Mouse (Mus musculus) c-Kit-negative CD71-positive TER-119-positive erythroid progenitor cells, embryonic 14.5 days (primary cell): ENCODE data around the gene Cd2.

ENCODE experiments used
- DNase-seq: peaks from one replicate; pipeline ENCODE4 v3.0.0-alpha.2; 2013; ENCODE audit warnings: low read depth, low spot score

The Cd2 gene

GRCm38 (mm10) chr3:101293571-101294135, 5.9 kb upstream of the Cd2 start:
- no peak for DNase-seq

- DNase-seq: no peak
These were observed 4.9 kb upstream of the Cd2 start for GRCm38 (mm10) chr3:101292611-101293010.

GRCm38 (mm10) chr3:101290587-101291520, 3.1 kb upstream of the Cd2 start:
- no peak for DNase-seq

- DNase-seq: no peak
These were observed 2.3 kb upstream of the Cd2 start for GRCm38 (mm10) chr3:101290036-101290435.

GRCm38 (mm10) chr3:101289406-101289805, 1.7 kb upstream of the Cd2 start:
- no peak for DNase-seq

- no peak for DNase-seq
These were observed 1.1 kb downstream of the Cd2 start for GRCm38 (mm10) chr3:101286336-101287325.

GRCm38 (mm10) chr3:101285851-101286250, 1.9 kb downstream of the Cd2 start:
- no peak for DNase-seq

GRCm38 (mm10) chr3:101285021-101285615, 2.6 kb downstream of the Cd2 start:
- DNase-seq: no peak

GRCm38 (mm10) chr3:101283869-101284706, 3.7 kb downstream of the Cd2 start:
- DNase-seq: no peak

GRCm38 (mm10) chr3:101283441-101283840, 4.3 kb downstream of the Cd2 start:
- no peak for DNase-seq

- no peak for DNase-seq
These were observed 5.1 kb downstream of the Cd2 start for GRCm38 (mm10) chr3:101282556-101283180.

GRCm38 (mm10) chr3:101281841-101282240, 5.9 kb downstream of the Cd2 start:
- DNase-seq: no peak

- no peak for DNase-seq
These were observed 7.1 kb downstream of the Cd2 start for GRCm38 (mm10) chr3:101280348-101281311.

GRCm38 (mm10) chr3:101279561-101279960, 8.2 kb downstream of the Cd2 start:
- DNase-seq: no peak

- DNase-seq: no peak
These were observed 9.3 kb downstream of the Cd2 start for GRCm38 (mm10) chr3:101278396-101278795.

GRCm38 (mm10) chr3:101277830-101278229, 9.9 kb downstream of the Cd2 start:
- no peak for DNase-seq

GRCm38 (mm10) chr3:101276501-101277320, 11.0 kb downstream of the Cd2 start:
- no peak for DNase-seq
